Mouse (Mus musculus): ENCODE measurements around the gene 1700003F12Rik.

- TF ChIP-seq CTCF (IDR thresholded peaks at IDR 0.05; ENCODE audit: borderline replicate concordance, insufficient read depth, low read length), result no peak
- peak; percentile 33; the same call in 1 of the 2 replicates for TF ChIP-seq POLR2A (IDR thresholded peaks at IDR 0.05; ENCODE audit: low read depth, low read length)
Observed at GRCm38 (mm10) chr2:154571976-154572375, 25.1 kb downstream of the 1700003F12Rik start.

Measured in embryonic fibroblast, embryonic 13.5 days (primary cell).